Mouse (Mus musculus) midbrain, postnatal 0 days (tissue): ENCODE measurements around the gene Nrsn2. TPM values are rescaled to one million over a fixed set of nuclear protein-coding genes. Genes with fewer than 3 reads are reported as not detected.

Source experiments
- ATAC-seq: fragments of 200-750 bp; cut with Nextera tagmentation; 2 replicates; pipeline ENCODE4 v1.8.0; 2017; ENCODE audit warnings: moderate number of reproducible peaks, mild to moderate bottlenecking, moderate TSS enrichment, moderate library complexity; ENCODE audit not compliant: low FRiP score
- DNase-seq: peaks from one replicate; pipeline ENCODE4 v3.0.0-alpha.2; 2015; ENCODE audit warnings: low spot score
- H3K27ac ChIP-seq: fragments of 300-500 bp; sonication (generic); 2 replicates; pipeline ENCODE4 v1.5.1; 2014; ENCODE audit warnings: low read depth, mild to moderate bottlenecking, low read length, mixed read lengths
- H3K27me3 ChIP-seq: fragments of 300-500 bp; sonication (generic); 2 replicates; pipeline ENCODE4 v1.6.1; 2014; ENCODE audit warnings: low read length, control low read depth, mixed read lengths; ENCODE audit not compliant: insufficient read depth
- H3K36me3 ChIP-seq: fragments of 300-500 bp; sonication (generic); 2 replicates; pipeline ENCODE4 v1.6.1; 2014; ENCODE audit warnings: low read length, control low read depth, mixed read lengths; ENCODE audit not compliant: insufficient read depth
- H3K4me1 ChIP-seq: fragments of 300-500 bp; sonication (generic); 2 replicates; pipeline ENCODE4 v1.6.1; 2014; ENCODE audit warnings: mild to moderate bottlenecking, control low read depth, antibody characterized with exemption, low read length, mixed read lengths; ENCODE audit not compliant: insufficient read depth
- H3K4me2 ChIP-seq: fragments of 300-500 bp; sonication (generic); 2 replicates; pipeline ENCODE4 v1.6.1; 2014; ENCODE audit warnings: low read depth, mild to moderate bottlenecking, low read length, mixed read lengths; ENCODE audit not compliant: poor library complexity, severe bottlenecking
- H3K4me3 ChIP-seq: fragments of 300-500 bp; sonication (generic); 2 replicates; pipeline ENCODE4 v1.5.1; 2014; ENCODE audit warnings: low read depth, mild to moderate bottlenecking, low read length, moderate library complexity
- H3K9ac ChIP-seq: fragments of 300-500 bp; sonication (generic); replicated peaks from 2 replicates; pipeline ENCODE4 v1.6.1; 2014; ENCODE audit warnings: mild to moderate bottlenecking, low read length, moderate library complexity, mixed read lengths; ENCODE audit not compliant: poor library complexity, severe bottlenecking
- H3K9me3 ChIP-seq: fragments of 300-500 bp; sonication (generic); 2 replicates; pipeline ENCODE4 v1.6.1; 2016; ENCODE audit warnings: low read length, control low read depth
- CTCF ChIP-seq: IDR thresholded peaks from 2 replicates; pipeline ENCODE4 v1.5.1; 2016; ENCODE audit warnings: antibody characterized with exemption, mild to moderate bottlenecking
- WGBS: fragments of 180-500 bp; shearing (Covaris S2); extraction: QIAGEN DNeasy Blood & Tissue Kit; methylation state at CpG from one replicate; pipeline ENCODE4 v1.1.7; 2014; 5-methylcytosine and 5-hydroxymethylcytosine counted together
- polyA plus RNA-seq: library from polyadenylated mRNA; unstranded; fragments of >200 nt; fragmentation: Nextera tagmentation; extraction: Ambion mirVana; gene quantifications from 2 replicates; pipeline ENCODE4 v1.2.1, GENCODE M21; 2015
- total RNA-seq: library from RNA; depleted of rRNA; stranded (reverse); fragments of >200 nt; gene quantifications from 2 replicates; pipeline ENCODE4 v1.2.3, GENCODE M21; 2014

Gene Nrsn2
- total and polyA plus RNA-seq, 2 experiments from 2014 or later = 80.2 to 103 TPM

DNA sequence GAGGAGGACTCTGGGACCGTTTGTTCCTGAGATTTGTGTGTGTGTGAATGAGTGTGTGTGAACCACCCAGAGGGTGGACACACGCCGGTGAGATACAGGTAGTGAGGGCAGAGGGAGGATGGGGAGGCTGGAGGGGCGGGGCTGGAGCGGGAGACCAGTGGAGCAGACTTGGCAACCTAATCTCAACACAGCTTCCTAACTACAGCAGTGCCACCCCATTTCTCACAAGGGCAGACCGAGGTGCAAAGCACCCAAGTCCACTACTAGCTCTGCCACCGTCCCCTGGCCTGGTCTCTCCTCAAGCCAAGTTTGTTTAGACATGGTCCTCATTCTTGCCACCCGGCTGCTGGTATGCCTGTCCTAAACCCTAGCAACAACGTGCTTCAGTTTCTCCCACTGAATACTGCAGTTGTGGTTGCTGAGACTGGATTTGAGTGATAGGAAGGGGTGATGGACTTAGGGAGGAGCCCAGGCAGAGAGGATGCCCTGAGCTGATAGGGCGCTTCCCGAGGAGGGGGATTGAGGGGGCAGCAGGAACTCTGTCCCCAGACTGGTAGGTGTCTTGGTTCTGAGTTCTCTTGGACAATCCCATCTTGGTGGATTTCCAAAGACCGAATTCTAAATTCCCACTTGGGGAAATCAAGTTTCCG lies 19.0 kb upstream of the Nrsn2 start:
- no peak for TF ChIP-seq CTCF
- WGBS = 16% methylated on average over 13 of the region's 13 CpGs
- peak overlapping the region; percentile 47 for H3K27ac ChIP-seq
- peak overlapping the region; percentile 74 for H3K4me3 ChIP-seq
- no peaks in the 10 kb centered on the region for H3K9me3 ChIP-seq
- H3K4me1 ChIP-seq = peaks cover 10% of the 10 kb centered on the region; the same call in 1 of the 2 replicates
- DNase-seq (no peak), ATAC-seq (no peak)
- H3K4me2 ChIP-seq = peak overlapping the region; percentile 91
- H3K36me3 ChIP-seq = no peaks in the 10 kb centered on the region
- H3K27me3 ChIP-seq = no peaks in the 10 kb centered on the region
- H3K9ac ChIP-seq = peak overlapping the region; percentile 94

DNA sequence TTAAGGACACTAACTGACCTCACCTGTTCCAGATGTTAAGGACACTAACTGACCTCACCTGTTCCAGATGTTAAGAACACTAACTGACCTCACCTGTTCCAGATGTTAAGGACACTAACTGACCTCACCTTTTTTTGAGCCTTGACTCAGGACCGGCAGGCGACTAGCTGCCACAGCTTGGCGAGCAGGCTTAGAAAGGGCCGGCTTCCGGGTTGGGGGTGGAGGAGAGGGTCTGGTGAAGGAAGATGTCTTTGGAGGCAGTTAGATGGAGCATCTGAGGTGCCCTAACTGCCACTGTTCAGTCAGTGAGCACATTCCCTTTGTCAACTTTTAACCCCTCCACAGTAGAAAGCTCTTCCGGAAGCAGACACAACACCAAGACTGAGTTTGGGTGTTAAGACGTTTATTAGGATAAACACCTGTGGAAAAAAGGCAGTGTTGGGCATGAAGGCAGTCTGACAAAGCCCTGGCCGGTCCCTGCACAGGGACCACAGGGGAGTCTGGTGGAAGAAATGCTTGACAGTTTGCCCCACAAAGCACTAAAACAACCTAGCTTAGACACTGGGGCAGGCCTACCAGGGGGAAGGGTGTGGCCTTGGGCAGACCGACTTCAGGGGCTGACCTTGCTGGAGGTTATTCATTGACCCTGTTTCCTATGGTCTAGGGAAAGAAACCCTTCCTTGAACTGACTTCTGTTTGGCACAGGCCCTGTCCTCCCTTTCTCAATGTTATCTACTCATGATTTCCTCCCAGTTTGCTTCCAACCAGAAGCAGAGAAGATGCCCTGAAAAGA lies 17.0 kb upstream of the Nrsn2 start:
- Histone ChIP-seq H3K4me2 (peak overlapping the region; percentile 91), H3K9ac (no peak overlapping the region), H3K36me3 (no peaks in the 10 kb centered on the region), H3K4me1 (peaks cover 10% of the 10 kb centered on the region; the same call in 1 of the 2 replicates), H3K27ac (no peak overlapping the region), H3K27me3 (no peaks in the 10 kb centered on the region), H3K4me3 (peak overlapping the region; percentile 74; the same call in 1 of the 2 replicates), H3K9me3 (no peaks in the 10 kb centered on the region)
- 43% methylated on average over 9 of the region's 9 CpGs for WGBS
- DNase-seq (no peak), ATAC-seq (no peak)
- TF ChIP-seq CTCF = no peak

DNA sequence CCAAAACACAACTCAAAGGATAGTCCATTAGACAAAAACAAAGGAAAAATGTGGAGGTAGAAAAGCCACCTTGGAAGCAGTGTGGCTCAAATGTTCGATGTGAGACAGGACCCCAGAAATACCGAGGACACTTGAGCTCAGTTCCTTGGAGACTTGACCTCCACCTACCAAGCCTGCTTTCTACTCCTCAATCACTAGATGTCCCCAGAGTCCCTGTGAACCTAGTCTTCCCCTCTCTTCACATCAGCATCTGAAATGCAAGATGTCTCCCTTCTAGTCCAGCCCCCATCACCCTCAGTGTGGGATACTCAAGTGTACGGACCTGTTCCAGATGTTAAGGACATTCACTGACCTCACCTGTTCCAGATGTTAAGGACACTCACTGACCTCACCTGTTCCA lies 16.3 kb upstream of the Nrsn2 start:
- H3K27me3 ChIP-seq = no peaks in the 10 kb centered on the region
- ATAC-seq = no peak
- peak; percentile 81 for DNase-seq
- no peak overlapping the region for H3K4me3 ChIP-seq
- 7% methylated on average over 3 of the region's 3 CpGs for WGBS
- H3K9me3 ChIP-seq = no peaks in the 10 kb centered on the region
- no peak overlapping the region; the same call in 1 of the 2 replicates for H3K4me2 ChIP-seq
- H3K36me3 ChIP-seq = no peaks in the 10 kb centered on the region
- peaks cover 10% of the 10 kb centered on the region; the same call in 1 of the 2 replicates for H3K4me1 ChIP-seq
- no peak overlapping the region for H3K27ac ChIP-seq
- H3K9ac ChIP-seq = no peak overlapping the region
- peak; percentile 83 for TF ChIP-seq CTCF

DNA sequence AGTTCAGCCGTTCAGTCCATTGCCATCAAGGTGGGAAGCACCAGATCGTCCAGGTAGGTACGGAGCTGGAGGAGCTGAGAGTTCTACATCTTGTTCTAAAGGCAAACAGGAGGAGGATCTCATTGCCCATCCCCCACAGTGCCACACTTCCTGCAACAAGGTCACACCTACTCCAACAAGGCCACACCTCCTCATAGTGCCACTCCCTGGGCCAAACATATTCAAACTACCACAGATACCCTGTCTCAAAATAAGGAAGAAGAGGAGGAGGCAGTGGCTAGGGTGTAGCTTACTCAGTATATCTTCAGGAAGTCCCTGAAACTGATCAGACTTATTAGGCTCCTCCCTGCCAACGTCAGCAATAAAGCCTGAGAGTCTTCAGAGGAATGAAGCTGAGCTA lies 7.8 kb upstream of the Nrsn2 start:
- no peak for TF ChIP-seq CTCF
- no peaks in the 10 kb centered on the region for H3K36me3 ChIP-seq
- H3K9me3 ChIP-seq = no peaks in the 10 kb centered on the region
- H3K27me3 ChIP-seq = no peaks in the 10 kb centered on the region
- no peak overlapping the region for H3K4me3 ChIP-seq
- no peak overlapping the region for H3K27ac ChIP-seq
- no peak for ATAC-seq
- H3K9ac ChIP-seq = no peak overlapping the region
- 85% methylated on average over 4 of the region's 4 CpGs for WGBS
- DNase-seq = no peak
- H3K4me2 ChIP-seq = no peak overlapping the region
- H3K4me1 ChIP-seq = no peaks in the 10 kb centered on the region

DNA sequence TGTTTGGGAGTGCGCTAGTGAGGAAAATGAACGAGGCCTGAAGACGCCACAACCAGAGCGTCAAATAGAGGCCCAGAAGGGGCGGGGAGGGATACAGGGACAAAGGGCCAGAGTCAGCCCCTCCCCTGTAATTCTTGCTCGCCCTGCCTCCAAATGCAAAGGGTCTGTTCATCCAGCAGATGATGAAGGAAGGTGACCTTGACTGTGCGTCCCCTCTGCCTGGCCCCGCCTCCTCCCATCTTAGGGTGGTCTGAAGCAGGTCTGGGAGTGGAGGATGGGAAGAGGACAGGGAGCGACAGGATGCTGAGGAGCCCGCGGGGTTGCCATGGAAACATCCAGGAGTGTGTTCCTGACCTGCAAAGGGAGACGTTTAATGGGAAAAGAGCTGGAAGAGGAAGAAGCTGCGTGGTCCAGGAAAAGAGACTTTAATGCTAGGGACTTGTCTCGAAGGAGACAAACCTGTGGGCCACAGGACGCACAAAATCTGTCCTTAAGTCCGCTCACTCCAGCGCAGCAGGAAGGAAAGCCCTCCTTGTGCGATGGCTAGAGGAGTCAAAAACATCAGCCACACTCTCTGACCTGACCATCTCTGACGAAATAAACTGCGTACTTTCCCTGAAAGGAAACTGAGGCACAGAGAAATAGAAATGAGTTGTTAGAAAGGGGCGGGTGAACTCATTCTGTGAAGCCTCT lies 640 bp downstream of the Nrsn2 start:
- Histone ChIP-seq H3K36me3 (no peaks in the 10 kb centered on the region), H3K4me1 (peaks cover 10% of the 10 kb centered on the region; the same call in 1 of the 2 replicates), H3K9me3 (no peaks in the 10 kb centered on the region), H3K4me3 (peak overlapping the region; percentile 38), H3K4me2 (peak overlapping the region; percentile 66), H3K9ac (peak overlapping the region; percentile 60), H3K27me3 (no peaks in the 10 kb centered on the region), H3K27ac (peak overlapping the region; percentile 91)
- ATAC-seq (peak; percentile 88), DNase-seq (peak; percentile 86)
- TF ChIP-seq CTCF = no peak
- WGBS = 3% methylated on average over 21 of the region's 21 CpGs
